Mouse (Mus musculus) cerebellum, adult (tissue): ENCODE measurements around the gene E130218I03Rik.

Source experiments
- ATAC-seq: cut with Nextera tagmentation; 2 replicates; pipeline ENCODE4 v1.9.2; 2017; ENCODE audit warnings: mild to moderate bottlenecking, moderate library complexity, mixed read lengths; ENCODE audit not compliant: insufficient number of reproducible peaks, low FRiP score, low TSS enrichment

The E130218I03Rik gene

DNA sequence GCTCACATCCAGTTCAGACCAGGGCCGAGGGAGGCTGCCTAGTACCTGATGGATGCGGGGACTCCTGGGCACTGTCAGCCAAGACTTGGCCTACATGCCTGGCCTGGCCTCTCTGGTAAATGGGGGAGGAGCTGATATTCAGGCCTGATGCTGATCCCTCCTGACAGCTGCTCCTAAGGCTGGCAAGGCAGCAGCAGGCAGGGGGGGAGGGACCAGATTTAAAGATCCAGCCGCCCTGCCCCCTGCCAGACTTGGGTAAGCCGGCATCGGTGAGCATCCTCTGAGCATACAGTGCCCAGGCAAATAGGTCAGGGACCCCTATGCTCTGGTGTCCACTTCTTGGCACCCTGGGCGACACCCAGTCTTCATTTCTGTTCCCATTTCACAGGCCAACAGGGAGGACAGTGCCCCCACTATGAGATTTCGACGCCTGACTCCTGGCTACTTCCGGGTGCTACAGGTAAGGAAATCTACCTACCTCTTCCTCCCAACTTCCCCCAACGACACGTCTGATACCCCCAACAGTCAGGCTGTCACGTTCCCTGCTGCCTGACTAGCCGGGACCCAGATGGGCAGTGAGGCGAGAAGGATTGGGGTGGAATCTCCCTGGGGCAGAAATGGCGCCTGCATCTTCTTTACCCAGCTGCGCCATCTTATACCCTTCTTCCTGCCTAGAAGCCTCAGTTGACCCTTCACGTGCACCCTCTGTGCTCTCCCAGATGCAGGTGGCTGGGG is at the start of gene E130218I03Rik:
E130218I03Rik (plus strand) TSS at position 147 of the 735 bp plus-strand sequence.
- no peak for ATAC-seq

DNA sequence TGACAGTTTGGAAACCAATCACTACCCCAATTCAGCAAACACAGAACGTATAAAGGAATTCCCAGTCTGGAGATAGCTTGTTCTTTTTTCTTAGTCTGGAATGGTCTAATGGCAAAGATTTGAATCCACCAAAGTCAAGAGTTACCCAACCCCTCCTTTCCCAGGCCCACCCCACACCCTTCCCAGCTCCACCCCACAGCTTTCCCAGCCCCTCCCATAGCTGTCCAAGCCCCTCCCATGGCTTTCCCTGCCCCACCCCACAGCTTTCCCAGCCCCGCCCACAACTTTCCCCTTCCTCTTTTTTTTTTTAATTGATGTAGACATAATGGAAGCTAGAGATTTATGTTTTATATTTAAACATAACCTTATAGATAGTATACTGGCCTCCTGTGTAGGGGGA is 44.1 kb upstream of the E130218I03Rik start:
- no peak for ATAC-seq

DNA sequence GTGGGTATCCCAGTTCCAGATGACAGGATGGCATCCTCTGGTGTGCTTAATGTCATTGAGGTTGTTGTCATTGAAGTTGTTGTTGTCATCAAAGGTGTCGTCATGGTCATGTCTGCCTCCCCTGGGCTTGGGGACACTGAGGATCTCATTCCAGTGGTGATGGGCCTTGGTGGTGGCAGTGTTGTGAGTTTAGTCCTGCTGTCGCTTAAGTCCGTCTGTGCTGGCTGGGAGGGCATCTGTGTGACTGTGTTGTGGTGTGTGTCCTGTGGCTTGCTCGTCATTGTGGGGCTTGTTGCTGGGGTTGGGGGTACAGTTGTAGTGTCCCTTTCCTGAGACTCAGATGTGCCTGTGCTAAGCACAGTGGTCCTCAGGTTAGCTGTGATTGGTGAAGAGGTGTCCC is 40.6 kb upstream of the E130218I03Rik start, which contains the start of gene Gm7534:
Gm7534 (minus strand) TSS at position 101 of the 400 bp plus-strand sequence.
- ATAC-seq = no peak

DNA sequence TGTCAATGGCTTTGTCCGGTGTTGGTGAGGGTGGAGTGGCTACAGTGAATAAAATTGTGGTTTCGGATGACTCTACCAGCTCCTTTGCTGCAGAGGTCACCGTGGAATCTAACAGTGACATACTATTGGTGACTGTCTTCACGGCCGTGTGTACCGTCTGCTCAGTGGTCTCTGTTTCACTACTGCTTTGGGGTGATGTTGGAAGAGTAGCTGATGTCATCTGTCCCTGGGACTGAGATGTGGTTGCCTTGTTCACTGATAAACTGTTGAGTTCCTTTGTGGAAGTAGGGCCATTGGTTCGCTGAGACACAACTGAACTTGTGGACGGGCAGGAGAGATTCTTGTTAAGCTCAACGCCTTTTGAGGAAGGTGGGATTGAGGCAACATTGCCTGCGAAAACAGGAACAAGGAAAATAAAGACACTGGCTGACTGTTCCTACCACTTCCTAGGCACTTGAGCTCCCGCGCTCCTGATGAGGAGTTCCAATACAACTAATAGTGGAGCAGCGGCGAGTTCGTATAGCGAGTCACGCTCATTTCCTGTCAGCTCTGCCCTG is 40.0 kb upstream of the E130218I03Rik start:
- ATAC-seq = no peak

DNA sequence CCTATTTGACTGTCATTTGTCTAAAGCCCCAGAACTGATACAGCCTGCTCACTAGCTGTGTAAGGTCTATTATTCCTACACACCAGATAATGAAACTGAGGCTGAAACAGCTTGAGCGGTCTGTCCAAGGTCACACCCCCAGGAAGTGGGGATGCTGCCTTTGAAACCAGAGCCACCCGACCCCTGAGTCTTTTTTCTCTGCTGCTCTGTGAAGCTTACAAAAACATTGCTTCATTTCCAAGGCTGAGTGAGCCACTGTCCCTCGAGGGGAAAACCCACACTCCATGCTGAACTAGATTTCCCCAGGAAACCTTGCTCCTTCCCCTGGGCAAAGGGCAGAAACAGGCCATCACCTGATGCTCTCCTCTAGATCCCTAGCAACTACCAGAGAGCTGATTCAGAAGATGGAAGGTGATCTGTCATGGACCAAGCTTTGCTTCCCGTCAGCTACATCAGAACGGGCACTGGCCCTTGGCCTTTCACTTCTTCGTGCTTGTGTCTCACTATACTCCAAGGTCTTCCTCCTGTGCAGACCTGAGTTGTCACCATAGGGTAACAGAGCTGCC is 36.9 kb upstream of the E130218I03Rik start:
- no peak for ATAC-seq

DNA sequence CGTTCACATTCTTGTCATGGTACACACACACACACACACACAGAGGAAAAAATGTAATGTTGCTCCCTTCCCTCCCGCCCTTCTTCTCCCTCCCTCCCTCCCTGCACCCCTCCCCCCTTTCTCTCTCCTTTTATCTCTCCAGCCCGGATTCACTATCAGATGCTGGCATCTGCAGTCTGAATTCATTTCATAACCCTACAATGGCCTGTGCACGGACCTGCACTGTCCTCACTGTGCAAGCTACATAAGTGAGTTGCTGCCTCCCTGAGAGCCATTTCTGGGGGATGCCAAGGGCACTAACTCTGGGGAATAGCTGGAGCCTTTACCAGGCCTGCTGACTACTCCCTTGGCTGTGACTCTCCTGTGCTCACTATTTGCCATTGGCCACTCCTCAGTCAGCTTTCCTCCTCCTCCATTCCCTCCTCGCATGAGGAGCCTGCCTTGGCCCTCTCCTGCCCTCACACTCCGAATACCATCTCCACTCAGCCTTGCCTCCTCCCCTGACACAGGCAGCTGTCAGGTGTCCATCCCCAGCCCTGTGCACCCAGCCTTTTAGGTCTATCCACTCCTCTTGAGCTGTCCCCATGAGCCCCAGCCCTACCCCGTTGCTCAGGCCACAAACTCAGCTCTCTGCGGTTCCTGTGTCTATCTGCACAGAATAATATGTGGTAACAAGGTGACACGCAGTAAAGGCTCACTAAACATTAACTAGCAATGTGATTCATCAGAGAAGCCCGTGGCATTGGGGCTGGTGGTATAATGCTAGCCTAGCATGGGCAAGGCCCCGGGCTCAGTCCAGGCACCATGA is 20.5 kb upstream of the E130218I03Rik start:
- ATAC-seq = no peak

DNA sequence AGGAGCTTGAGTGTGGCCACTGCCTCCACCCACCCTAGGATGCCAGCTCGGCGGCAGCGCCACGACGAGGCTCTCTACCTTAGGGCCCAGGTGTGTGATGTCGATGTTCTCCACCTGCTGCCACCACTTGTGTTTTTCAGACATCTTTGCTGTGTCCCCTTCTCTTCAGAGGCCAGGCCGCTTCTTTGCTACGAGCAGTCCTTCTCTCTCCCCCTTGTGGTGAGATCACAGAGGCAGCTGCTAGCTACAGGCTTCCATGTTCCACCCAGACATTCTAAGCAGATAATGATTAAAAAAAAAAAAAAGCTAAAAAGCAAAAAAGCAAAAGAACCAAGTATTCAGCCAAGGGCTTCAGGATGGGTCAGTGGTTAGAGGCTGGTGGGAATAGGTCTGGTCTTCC is 16.3 kb upstream of the E130218I03Rik start, which contains the start of gene Catsper4:
Catsper4 (minus strand) TSS at position 190 of the 400 bp plus-strand sequence.
- no peak for ATAC-seq

DNA sequence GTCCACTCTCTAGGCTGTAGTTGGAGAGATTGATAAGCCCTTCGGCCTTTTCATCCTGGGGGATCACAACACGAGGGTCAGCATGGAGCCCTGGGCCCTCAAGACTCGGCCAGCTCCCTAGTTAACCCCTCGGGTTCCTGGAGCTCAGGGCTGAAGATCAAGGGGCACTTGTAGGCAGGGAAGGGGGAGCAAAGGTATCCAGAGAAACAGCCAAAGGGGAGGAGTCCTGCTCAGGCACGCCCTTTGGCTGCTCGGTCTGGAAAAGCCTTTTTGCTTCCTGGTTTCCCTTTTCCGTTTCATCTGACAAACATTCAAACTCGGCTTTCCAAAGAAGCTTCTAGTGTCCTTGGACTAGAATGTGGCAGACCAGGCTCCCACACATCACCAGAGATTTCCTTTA is 13.0 kb upstream of the E130218I03Rik start:
- ATAC-seq = no peak

DNA sequence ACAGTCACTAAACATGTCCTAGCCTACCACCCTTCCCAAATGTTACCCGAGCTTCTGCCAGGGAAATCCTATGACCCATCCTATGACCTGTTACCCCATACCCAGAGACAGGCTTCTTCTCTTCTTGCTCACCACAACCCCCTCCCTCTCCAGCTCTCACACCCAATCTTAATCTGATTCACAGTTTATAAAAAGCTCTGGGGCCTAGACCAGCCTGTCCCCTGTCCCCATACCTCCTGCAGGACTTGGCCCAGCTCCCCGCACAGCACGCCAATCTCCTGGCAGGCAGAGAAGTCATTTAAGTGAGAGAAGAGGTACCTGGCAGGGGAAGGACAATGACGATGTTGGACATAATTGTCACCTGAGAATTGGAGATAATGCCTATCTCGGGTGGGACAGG is 8.6 kb upstream of the E130218I03Rik start:
- no peak for ATAC-seq

DNA sequence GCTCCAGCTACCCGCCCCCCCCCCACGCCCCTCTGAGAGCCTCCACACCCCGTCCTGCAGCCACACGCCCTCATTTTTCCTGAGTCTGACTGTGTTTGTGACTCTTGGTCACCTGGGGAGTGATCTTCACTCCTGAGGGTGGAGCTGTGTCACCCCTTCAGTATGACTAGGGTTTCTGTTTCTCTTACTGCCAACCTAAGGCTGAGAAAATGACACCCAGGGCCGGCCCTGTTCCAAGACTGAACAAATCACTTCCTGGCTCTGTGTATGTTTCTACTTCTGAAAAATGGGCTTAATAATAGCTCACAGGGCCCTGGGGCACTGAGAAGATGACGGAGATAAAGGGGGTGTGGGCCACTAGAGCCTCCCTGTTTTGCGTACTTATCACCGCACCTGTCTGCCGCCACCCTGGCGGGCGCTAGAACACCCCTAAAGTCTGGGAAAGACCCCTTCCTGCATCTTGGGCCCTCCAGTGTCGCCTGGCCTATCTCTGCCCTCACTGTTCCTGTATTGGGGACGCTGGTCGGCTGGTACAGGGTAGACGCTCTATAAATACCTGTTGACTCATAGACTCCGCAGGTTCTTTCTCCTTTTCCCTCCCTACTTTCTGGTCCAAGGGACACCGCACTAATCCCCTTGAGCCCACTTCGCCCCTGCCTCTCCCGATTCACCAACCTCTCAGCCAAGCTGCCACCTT is 5.7 kb upstream of the E130218I03Rik start:
- ATAC-seq = no peak

DNA sequence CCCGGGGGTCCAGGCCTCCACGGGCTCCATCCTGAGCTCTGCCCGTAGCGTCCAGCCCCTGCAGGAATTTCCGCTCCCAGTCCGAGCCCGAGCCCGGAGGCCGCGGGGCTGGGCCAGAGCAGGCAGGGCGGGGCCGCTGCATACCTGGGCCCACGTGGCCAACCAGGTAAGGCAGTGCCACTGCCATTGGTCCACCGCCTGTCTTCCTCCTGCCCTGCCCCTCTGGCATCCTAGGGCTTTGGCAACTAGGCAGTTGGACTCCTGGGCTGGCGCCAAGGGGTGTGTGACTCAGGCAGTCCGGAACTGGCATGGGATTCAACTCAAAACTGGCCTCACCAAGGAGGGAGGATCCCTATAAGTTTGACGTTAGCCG is 5.2 kb upstream of the E130218I03Rik start, which contains the start of gene Cnksr1:
Cnksr1 (minus strand) TSS at position 121 of the 373 bp plus-strand sequence.
- ATAC-seq = no peak

DNA sequence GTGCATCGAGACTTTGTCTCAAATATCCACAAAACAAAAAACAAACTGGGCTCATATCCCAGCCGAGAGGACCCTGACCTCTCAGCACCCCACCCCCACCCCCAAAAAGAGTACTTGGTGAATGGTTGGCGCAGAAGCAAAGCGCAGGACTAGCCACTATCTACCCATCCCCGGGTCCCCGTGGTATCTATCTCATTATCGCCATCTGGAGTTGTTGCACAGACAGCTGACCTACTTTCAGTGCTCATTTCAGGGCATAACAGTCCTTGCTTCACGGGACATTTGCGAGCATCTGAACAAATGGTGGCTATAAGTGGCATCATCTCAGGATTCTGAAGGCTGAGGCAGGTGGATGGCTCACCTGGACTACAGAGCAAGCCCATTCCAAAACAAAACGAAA is 4.8 kb upstream of the E130218I03Rik start:
- ATAC-seq = no peak; the same call in 1 of the 2 replicates

DNA sequence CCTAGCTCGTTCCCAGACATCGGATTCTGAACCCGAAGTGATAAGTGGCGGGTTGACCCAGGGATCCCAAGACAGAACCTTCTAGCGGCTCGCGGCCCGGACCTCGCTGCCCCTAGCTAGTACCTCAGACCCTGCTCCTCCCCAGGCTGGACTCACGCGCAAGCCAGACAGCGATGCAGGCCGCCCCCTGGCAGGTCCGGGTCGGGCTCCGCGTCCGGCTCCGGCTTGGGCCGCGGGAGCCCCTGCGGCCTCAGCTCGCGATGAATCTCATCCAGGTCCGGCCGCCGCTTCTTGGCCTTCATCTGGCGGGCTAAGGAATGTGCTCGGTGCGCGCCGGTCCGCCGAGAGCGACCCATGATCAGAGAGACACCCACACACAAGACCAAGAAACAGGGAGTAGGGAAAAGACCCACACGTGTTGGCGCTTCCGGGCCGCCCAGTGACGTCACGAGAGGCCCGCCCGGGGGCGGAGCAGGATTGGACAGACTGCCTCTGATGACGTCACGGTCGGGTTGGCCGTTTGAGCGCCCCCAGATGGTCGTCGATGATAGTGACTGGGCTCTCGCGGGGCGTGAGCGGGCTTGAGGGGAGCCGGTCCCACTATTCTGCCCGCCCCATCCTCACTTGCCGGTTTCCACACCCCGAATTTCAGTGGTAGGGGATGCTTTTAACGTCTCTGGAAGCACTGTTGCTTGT is 1.8 kb downstream of the E130218I03Rik start, which contains the start of gene Zfp593:
Zfp593 (minus strand) TSS at position 445 of the 696 bp plus-strand sequence.
- peak; percentile 54; the same call in 1 of the 2 replicates for ATAC-seq

DNA sequence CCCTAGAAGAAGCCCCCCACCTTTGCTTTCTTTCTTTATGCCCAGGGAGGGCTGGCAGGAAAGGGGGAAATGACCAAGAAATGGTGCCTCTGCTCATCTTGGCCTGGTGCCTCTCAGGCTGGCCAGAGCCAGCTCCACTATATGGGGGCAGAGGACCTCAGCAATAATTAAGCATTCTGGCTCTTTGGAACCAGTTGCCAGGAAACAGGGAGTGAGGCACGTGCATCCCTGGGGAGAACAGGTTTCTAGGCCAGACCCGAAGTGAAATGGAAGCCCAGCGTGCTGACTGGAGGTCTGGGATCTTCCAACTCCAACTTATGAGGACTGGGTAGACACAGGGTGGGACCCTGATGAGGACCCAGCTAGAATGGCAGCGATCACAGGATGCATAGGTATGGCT is 2.8 kb downstream of the E130218I03Rik start:
- no peak for ATAC-seq

DNA sequence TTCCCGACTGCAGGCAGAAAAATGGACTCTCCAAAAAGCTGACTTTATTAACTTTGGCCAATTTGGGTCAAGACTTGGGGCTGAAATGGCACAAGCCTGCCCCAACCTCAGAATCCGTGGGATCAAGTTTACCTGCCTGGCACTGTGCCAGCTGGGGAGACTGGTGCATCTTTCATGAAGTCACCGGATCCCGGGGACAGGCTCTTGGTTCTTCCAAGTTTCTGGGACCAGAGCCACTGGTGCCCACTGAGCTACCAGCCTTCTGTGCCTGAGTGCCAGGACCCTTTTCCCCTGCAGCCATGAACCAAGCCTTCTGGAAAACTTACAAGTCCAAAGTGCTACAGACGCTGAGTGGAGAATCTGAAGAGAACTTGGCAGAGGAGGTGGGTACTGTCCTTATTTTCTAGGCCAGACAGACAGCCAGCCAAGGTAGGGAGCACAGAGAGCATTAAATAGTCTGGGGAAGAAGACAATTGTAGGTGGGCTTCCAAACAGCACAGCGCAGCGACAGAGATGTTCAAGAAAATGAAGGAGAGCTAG is 3.3 kb downstream of the E130218I03Rik start, which contains the start of gene Gm30191:
Gm30191 (plus strand) TSS at position 217 of the 540 bp plus-strand sequence.
- no peak for ATAC-seq

DNA sequence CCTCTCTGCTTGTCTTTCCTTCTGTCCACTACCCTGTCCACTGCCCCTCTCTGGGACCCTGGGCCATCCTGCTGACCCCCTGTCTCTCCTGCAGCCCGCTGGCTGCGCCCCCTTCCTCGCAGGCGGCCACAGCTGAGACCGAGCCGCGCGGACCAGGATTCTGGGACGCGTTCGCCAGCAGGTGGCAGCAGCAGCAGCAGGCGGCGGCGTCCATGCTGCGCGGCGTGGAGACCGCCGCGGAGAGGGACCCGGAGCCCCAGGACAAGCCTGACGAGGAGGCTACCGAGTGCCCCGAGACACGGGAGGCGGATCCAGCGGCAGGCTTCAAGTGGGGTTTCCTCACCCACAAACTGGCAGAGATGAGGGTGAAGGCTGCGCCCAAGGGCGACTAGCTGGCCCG is 6.2 kb downstream of the E130218I03Rik start:
- no peak for ATAC-seq

DNA sequence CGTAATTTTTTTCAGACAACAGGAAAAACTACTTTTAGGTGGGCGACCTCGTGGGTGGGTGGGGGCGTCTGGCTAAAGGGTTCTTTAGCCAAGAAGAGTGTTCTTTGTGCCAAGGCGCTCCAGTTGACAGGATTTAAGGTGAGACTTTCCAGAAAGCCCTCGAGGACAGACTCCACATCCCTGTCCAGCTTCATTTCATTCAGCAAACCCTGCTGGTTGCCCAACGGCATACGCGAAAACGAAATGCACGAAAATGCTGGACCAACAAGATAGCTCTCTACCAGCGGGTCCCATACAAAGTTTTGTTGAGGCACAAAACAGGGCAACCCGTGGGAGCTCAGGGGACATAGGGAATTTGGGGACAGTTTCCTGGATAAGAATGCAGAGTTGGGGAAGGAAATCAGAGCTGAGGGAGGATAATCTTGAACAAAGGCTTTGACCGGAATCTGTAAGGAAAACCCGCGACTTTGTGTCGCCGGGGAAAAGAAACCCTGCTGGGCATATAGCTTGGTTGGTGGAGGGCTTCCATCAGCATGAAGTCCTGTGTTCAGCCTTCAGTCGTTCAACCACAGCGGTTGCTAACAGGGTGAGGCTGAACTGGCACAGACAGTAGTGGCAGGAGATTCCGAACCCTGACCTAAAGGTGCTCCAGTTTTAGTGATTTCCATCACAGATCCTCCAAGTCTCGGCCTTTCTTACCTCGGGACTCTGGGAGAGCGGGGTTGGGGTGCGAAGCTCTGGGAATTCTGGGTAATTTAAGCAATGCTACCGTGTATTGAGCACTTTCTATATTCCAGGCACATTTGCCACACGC is 6.9 kb downstream of the E130218I03Rik start:
- no peak for ATAC-seq

DNA sequence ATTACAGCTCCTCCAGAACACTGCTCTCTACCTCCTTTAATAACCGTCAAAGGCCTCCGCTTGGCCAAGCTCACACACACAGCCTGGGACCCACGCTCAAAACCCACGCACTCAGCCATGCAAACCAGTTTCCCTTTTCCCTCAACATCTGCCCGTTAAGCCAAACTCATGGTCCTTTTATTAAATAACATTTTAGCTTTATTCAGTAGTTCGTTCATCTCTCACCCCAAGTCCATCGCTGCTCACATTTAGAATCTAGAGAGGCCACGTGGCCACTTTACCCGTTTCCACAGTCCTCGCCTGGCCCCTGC is 7.4 kb downstream of the E130218I03Rik start:
- no peak for ATAC-seq
